Mouse (Mus musculus): ENCODE measurements at regions not wholly inside any gene's neighbourhood (a gene's known extent, or its start where the extent isn't known, plus 50 kb on each side); places are given as distances from the start of the nearest gene placed in this dataset.

DNA sequence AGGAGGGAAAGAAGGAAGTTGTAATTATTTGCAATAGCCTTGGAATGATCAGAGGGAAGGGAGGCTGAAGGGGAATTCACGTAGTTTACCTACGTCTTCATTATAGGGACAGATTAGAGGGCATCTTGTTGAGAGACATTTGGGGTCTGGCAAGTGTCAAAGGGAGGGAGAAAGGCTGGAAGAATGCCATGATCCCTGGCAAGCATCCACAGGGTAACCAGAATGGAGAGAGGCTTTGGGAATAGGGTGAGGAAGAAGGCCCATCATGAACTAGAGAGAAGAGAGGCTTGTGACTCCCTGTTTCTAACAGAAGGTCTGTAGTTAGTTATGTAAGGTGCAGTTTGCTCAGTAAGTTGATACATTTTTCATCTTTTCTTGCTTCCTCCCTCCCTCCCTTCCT lies 71.8 kb upstream of the Pik3cg start:
- TF ChIP-seq TCF12 (IDR thresholded peaks at IDR 0.05; ENCODE audit: insufficient read depth, poor library complexity, severe bottlenecking) = no peak
- TF ChIP-seq MAX (IDR thresholded peaks at IDR 0.05; ENCODE audit: low read depth) = no peak
- TF ChIP-seq E2F4 (IDR thresholded peaks at IDR 0.05; ENCODE audit: insufficient read depth) = no peak
- no peak for TF ChIP-seq POLR2A (IDR thresholded peaks at IDR 0.05; ENCODE audit: insufficient read length, low read depth)
- TF ChIP-seq POLR2AphosphoS2 (IDR thresholded peaks at IDR 0.05; ENCODE audit: insufficient read length, low read depth) = no peak
- no peak for TF ChIP-seq USF1 (IDR thresholded peaks at IDR 0.05; ENCODE audit: low read depth)
- no peak for TF ChIP-seq MYOD1 (IDR thresholded peaks at IDR 0.05; ENCODE audit: control insufficient read depth in 1 of 3, insufficient read length in 2 of 3, low read depth in 2 of 3)
- no peak for TF ChIP-seq REST (IDR thresholded peaks at IDR 0.05; ENCODE audit: insufficient read depth, insufficient read length)
- TF ChIP-seq TCF3 (IDR thresholded peaks at IDR 0.05; ENCODE audit: insufficient read length, low read depth) = no peak
- no peak for TF ChIP-seq SRF (IDR thresholded peaks at IDR 0.05; ENCODE audit: control insufficient read depth, insufficient read length, low read depth)
- TF ChIP-seq MYOG (IDR thresholded peaks at IDR 0.05; ENCODE audit: control insufficient read depth in 1 of 3, insufficient read depth in 1 of 3, insufficient read length in 2 of 3, low read depth in 2 of 3) = no peak
- no peak for TF ChIP-seq CEBPB (IDR thresholded peaks at IDR 0.05; ENCODE audit: insufficient read depth, poor library complexity, severe bottlenecking)

Data from myocyte (in vitro differentiated cells).